Mouse (Mus musculus) megakaryocyte-erythroid progenitor cell, adult 5-6 weeks (primary cell): ENCODE results near the gene Gm10778. TPM values are rescaled to one million over a fixed set of nuclear protein-coding genes. Genes with fewer than 3 reads are reported as not detected.
A peak's percentile ranks its signal among the peaks of the same experiment; 100 is the strongest.
"Not testable (repeated sequence)": the region's sequence is repeated elsewhere in the genome, so short reads cannot be mapped to it uniquely, and the experiment has no call there.

Experiments used
- ATAC-seq: replicated peaks from 2 replicates; pipeline ENCODE4 v1.8.0; 2016; ENCODE audit warnings: mild to moderate bottlenecking, inconsistent platforms; ENCODE audit not compliant: severe bottlenecking, poor library complexity, low FRiP score, low TSS enrichment
- total RNA-seq, 2 experiments: library from RNA; stranded (forward) in 1 of 2; stranded (reverse) in 1 of 2; fragments of 200-1000, 215-1000 nt in 1 of 2; fragments of >200 nt in 1 of 2; fragmentation: Nextera tagmentation in 1 of 2; gene quantifications; 2 replicates each; pipeline ENCODE4 v1.2.3; 2014 to 2017

Gene Gm10778
- total RNA-seq, 2 experiments from 2014 or later, result 4.2 to 4.5 TPM

DNA sequence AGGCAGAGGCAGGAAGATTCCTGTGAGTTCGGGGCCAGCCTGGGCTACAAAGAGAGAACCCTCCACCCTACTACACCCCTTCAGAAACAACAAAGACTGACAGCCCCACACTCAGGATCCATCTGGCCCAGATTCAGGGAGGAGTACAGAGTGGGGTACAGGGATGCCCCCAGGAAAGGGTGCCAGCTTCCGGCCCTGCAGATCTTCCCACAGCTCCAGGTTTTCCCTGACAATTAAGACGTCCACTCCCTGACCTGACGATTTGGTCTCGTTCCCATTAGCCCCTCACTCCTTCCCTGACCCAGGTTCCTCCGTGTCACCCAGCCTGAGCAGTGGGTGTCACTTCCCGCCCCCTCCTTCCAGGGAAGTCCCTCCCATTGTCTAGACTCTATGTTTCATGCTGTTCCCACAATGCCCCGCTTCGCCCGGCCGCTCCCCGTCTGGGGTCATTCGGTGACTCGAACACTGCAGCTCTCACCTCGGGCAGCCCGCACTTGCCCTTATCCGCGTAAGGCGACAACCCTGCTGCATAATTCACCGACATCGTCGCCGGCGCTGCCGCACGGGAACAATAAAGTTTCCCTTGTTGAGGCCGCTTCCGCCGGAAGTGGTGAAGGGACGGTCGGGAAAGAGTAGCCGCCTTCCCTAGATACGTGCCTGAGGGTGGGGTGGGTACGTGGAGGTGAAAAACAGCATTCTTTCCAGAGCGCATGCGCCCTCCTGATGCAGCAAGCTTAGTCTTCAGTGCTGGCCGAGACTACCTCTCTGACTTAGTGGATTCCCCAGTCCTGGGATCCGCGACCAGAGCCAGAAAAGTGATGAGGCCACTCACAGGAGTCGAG, 21.6 kb upstream of the Gm10778 start, which contains the start of gene Sirt6:
Sirt6 (minus strand) TSS at position 804 of the 842 bp plus-strand sequence.
- ATAC-seq, result peak; percentile 88

DNA sequence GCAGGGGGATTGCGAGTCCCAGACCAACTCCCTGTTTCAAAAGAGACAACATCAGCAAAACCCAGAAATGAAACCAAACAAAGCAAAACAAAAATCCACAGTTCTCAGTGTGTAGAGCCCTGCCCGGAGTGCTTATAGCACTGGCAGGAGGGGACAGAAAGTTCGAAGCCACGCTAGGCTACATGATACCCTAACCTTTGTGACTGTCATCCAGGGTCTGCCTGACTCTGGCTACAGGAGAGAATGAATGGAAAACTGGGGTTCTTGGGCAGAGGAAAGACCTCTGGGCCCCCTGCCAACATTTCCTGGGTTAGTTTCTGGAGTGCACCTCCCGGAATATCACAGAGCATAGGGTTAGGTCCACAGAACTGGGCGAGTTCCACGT, 21.0 kb upstream of the Gm10778 start:
- ATAC-seq, result no peak; the same call in 1 of the 2 replicates

DNA sequence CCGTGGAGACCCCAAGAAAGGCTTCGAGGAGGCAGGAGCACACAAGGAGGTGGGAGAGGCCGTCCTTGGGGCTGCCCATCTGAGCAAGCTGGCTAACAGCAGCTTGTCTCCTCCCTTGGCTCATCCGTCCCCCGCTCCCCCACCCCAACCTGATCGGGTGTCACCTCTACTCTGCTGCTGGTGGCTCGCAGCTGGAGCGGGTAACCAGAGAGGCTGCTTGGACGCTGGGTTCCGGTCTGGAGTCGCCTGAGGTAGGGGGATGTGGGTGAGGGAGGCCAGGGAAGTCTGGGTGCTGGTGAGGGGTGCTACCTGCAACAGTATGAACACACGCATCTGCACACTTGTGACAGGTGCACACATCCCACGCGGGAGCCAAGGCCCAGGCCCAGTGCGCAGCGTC, 20.5 kb upstream of the Gm10778 start, which contains the start of gene Ankrd24:
Ankrd24 (plus strand) TSS at position 151 of the 400 bp plus-strand sequence.
- no peak for ATAC-seq

DNA sequence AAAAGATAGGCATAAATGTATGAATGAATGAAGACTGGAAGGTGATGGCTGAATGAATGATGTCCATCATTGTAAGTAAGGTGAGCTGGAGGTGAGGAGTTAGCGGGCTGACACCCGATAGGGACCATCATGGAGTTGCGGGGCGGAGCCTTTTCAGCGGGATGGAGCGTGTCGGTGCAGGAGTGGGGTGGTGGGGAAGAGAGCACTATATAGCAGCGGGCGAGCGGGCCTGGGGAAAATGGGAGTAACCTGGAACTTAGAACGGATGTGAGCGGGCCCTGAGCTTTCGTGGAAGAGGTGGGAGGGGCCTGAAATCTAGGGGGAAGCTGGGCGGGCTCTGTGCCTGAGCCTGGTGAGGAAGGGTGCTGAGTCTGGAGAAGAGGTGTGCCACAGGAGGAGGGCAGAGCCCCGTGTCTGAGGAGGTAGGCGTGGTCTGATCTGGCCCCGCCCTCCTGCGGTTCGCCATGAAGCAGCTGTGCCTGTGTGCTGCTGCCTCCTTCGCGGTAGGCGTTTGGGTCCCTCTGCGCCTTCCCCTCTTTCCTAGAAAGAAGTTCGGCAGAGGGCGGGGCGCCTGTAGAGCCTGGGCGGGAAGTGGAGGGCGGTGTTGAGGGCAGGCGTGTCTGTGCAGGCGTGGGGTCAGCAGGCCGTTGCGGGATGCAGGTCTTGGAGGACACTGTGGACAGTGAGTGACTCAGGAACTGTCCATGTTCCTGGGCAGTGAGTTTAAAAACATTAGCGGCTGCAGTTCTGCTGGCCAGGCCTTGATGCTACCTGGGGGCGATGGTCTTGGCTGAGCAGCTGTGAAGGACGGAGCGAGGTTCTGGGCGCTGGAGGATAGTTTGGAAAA, 15.4 kb upstream of the Gm10778 start:
- ATAC-seq, result peak; percentile 97

DNA sequence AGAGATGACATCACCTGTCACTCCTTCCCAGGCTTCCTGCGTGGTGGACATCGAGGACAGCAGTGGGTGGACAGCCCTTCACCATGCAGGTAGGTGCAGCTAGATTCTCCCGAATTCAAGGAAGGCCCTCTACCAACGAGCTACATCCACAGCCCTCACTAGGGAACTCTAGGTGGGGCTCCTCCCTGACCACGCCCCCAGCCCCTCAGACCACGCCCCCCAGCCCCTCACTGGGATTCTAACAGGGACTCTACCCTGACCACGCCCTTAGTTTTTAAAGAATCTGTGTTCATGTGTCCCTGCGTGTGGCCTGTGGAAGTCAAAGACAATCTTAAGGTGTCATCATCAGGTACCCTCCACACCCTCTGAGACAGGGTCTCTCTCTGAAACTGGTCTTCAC, 12.5 kb upstream of the Gm10778 start:
- no peak for ATAC-seq

DNA sequence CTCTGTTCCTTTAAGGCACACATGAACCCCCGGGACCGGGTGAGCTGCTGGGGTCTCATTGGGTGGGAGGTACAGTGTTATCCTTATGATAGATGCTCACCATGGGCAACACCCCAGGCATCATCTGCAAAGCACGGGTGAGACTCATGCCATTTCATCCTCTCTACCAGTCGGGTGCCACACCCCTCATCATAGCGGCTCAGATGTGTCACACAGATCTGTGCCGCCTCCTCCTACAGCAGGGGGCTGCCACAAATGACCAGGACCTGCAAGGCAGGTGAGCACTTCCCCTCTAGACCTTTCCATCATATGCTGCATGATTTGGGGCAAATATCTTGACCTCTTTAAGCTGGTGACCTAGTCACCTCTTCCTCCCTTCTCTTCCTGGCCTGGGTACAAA, 10.8 kb upstream of the Gm10778 start:
- no peak for ATAC-seq

DNA sequence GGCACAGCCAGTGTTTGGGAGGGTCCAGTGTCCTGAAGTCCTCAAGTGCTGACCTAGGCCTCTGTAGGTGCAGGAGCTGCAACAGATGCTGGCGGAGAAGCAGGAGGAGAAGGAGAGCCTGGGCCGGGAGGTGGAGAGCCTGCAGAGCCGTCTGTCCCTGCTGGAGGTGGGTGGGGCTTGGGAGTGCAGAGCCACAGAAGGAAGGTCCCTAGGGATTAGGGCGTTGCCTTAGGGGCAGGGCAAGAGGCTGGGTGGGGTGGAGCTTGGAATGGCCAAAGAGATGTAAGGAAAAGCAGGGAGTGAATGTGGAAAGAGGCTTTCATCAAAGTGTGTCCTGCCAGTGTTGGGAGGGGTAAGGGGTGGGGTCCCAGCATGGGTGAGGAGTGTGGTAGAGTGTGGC, 8.0 kb upstream of the Gm10778 start:
- ATAC-seq, result not testable (repeated sequence)

DNA sequence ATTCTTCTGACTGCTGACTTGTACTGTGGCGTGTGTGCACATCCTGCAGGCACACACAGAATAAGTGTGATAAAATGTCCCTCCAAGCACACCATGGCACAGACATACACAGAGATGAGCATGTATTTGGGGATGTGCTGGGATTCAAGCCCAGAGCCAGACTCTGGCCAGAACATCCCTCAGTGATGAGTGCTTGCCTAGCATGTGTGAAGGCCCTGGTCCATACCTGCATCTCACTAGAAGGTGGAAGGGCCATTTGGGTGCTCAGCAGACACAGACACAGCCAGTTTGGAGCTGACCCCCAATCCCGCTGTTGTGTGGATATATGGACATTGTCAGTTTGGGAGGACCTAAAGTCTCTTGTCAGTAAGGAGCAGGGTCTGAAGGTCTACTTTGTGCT, 7.3 kb upstream of the Gm10778 start:
- ATAC-seq, result no peak

DNA sequence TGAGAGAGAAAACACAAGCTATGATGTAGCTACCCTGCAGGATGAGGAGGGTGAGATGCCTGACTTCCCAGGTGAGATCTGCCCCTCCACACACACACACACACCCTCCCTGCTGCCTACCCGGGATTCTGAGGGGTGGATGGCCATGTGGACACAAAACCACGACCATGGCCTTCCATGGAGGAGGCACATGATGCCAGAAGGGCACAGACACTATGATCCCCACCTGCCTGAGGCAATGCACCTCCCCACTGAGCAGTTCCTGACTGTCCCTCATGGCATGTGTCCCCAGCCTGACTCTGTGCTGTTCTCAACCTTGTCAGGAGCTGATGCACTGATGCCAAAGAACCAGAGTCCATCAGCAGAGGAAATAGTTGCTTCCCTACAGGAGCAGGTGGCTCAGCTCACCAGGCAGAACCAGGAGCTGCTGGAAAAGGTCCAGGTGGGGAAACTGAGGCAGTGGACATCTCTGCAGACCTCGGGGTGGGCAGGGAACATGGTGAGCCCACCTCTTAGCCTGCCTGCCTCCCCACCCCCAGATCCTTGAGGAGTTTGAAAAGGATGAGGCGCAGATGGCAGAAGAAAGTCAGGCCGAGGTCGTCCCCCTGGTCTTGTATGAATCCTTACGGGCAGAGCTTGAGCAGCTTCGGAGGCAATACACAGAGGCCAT, 6.7 kb upstream of the Gm10778 start:
- ATAC-seq, result no peak

DNA sequence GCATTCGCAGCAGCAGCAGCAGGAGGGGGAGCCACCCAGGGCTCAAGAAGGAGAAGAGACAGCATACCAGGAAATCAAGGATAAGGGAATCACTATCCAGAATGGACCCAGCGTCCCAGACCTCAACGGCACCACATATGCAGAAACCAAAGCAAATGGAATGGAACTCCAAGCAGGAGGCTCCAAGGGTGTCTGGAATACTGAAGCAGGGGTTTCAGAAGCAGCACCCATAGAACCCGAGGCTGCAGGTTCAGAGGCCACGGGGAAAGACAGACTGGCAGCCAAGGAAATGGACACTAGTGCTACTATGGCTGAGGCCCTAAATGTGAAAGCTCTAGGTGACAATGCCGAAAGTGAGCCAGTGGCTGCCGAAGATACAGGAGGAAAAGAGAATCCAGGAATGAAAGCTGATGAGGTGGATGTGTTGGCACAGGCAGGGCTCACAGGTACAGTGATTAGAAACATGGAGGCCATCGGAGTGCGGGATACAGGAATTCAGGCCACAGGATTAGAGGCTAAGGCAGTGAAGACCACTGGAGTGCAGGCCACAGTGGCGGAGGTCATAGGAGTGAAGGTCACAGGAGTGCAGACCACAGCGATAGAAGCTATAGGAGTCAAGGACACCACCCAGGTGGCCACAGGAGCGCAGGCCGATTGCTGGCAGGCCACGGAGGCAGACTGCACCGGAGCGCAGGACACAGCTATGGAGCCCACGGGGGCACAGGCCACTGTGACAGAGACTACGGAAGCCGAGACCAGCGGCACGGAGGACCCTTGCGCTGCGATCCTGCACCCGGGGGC, 6.0 kb upstream of the Gm10778 start:
- ATAC-seq, result peak; percentile 31

DNA sequence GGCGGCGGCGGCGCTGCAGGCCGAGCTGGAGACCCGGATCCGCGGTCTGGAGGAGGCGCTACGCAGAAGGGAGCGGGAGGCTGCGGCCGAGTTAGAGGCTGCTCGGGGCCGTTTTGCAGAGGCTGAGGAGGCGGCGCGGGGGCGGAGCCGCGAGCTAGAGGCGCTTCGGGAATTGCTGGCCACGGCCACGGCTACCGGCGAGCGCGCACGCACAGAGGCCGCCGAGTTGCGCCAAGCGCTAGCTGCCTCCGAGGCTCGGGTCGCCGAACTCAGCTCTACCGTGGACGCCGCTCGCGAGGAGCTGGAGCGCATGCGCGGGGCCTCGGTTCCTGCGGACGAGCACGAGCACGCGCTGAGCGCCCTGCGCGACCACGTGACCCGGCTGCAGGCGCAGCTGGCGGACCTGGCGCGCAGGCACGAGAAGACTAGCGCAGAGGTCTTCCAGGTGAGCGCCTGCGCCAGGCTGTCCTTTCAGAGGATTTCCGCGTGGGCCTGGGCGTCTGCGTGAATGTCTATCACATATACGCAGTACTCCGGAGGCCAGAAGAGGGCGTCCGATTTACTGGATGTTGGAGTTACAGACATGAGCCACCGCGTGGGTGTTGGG, 5.3 kb upstream of the Gm10778 start:
- peak; percentile 73 for ATAC-seq

DNA sequence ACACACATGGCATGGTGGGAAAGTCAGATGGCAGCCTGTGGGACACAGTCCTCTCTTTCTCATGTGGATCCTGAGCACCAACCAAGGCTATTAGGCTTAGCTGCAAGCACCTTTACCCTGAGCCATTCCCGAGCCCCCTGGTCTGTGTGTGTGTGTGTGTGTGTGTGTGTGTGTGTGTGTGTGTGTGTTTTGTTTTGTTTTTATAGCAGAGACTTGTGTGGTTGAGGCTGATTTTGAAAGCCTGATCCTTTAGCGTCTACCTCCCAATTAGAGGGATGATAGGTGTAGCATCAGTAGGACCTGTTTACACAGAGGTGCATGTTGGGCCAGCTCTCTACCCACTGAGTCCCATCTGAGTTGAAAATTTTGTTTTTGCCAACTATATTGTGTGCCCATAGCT, 4.7 kb upstream of the Gm10778 start:
- peak; percentile 11; the same call in 1 of the 2 replicates for ATAC-seq

DNA sequence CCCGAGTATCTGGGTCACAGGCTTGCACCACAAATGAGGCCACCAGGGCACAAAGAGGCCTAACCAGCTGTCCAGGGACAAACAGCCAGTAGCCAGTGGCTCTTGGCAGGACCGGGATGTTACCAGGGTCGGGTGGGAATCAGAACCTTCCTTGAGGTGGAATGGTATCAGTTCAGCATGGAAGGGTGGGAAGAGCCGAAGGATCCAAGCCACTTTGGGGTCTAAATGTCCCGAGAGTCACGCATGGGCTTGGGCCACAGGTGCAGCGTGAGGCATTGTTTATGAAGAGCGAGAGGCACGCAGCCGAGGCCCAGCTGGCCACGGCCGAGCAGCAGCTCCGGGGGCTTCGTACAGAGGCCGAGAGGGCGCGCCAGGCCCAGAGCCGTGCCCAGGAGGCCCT, 4.1 kb upstream of the Gm10778 start:
- ATAC-seq, result no peak

DNA sequence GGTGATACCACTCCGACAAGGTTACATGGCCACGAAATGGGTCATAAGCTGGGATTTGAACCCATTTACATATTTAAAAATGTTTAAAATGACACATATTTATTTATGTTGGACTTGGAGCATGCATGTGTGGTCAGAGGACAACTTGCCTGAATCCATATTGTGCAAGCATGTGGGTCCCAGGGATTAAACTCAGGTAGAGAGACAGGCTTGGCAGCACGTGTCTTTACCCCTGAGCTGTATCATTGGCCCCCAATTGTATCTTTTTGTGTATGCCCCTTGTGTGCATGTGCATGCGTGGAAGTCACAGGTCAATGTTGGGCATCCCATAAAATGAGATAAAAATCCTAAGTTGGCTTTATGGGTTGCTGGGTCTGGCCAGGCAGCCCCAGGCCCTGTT, 3.5 kb upstream of the Gm10778 start:
- no peak for ATAC-seq

DNA sequence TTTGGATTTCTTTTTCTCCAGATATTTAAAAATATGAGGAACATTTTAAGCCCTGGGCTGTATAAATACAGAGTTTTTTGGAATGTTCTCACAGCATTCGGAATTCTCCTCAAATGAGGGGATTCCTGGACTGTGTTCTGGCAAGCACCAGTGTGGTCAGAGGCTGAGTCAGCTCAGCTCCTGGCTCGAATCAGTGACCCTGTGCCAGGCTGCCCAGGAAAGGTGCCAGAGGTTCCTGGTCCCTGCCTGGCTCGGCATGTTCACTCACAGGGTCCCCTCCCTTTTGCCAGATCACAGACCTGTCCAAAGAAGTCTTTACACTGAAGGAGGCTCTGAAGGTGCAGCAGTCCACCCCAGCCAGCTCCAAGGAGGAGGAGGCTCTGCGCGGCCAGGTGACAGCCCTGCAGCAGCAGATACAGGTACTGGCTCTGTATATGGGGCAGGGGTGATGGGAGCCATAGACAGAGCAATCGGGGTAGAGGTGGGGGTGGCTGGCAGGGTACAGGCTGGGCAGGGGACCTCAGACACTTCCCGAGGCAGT, 2.8 kb upstream of the Gm10778 start:
- ATAC-seq, result no peak

DNA sequence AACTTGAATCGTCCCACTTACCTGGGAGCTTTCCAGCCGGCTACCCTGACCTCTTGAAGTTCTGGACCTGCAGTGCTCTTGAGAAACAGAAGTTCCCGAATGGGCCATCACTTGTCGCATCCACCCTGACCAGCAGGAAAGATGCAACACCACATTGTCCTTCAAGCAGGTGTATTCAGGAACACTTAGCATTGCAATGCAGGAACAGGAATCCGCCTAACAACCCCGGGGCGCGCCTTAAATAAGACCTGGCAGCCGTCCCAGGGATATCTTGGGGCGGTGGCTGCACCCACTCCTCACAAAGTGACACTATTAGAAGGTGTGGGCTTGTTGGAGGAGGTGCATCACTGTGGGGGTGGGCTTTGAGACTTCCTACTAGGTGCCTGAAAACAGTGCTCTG, 6.3 kb downstream of the Gm10778 start:
- no peak for ATAC-seq

DNA sequence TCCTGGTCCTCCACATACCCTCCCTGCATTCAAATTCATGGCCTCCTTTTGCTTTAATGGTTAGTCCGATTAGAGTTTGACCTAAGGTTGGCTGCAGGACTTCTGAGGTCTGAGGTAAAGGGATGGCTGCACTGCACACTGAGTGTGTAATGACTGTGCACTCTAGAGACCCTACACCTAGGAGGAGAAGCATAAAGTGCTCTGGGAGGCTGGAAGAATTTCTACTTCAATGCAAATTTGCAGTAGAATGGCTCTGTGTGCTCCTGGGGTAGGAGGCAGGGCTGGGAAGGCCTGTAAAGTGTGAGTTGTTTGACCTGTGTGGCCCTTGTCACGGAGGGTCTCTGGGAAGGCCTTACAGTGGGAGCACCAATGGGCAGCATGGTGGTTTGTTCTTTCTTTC, 7.3 kb downstream of the Gm10778 start:
- ATAC-seq, result no peak

DNA sequence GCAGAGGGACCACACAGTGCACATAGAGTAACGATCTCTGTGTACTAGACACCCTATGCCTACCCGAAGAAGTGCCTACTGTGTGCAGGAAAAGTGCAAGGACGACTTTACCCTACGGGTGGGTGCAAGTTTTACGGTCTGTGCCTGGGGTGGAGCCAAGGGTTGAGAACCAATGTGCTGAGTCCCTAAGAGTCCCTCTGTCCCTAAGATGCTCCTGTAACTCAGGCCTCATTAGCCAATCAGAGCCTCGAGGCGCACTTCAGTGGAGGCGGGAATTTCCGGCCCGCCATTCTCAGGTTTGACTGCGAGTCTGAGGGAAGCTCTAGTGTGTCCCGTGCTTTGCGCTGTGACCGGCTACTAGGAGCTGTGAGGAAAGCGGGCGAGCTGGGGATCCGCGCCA, 38.3 kb downstream of the Gm10778 start:
- not testable (repeated sequence) for ATAC-seq
